Mouse (Mus musculus) adrenal gland, adult 18-20 months (tissue): ENCODE measurements around the gene Lypd4. TPM values are rescaled to one million over a fixed set of nuclear protein-coding genes. Genes with fewer than 3 reads are reported as not detected.
"Not testable (repeated sequence)": the region's sequence is repeated elsewhere in the genome, so short reads cannot be mapped to it uniquely, and the experiment has no call there.

Experiments
- DNase-seq, 2 experiments: peaks; one replicate each; pipeline ENCODE4 v3.0.0; 2021 to 2022; ENCODE audit warnings: low spot score in 2 of 2
- total RNA-seq, 2 experiments: library from RNA; stranded (reverse); gene quantifications; 1 replicate in 1 of 2; 2 replicates in 1 of 2; pipeline ENCODE4 v1.2.3; 2021

Lypd4 gene
- total RNA-seq, 2 experiments from 2014 or later: not detected

DNA sequence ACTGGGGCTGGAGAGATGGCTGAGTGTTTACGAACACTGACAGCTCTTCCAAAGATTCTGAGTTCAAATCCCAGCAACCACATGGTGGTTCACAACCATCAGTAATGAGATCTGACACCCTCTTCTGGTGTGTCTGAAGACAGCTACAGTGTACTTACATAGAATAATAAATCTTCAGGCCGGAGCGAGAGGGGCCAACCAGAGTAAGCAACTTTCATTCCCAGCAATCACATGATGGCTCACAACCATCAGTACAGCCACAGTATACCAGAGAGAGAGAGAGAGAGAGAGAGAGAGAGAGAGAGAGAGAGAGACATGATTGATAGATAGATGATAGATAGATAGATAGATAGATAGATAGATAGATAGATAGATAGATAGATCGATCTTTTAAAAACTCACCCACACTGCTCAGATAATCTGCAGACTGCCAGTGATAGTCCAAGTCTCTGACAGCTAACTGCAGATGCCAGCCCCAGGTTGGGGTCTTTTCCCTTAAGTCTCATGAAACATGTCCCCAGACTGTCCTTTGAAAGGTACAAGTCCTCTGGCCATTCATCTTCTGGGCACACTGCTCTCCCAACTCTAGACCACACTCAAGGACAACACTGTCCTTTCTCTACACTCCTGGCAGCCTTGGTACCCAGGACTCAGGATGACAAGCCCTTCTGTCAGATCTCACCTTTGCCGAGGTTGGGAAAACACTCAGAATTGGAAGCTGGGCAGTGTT is 18.0 kb downstream of the Lypd4 start:
- DNase-seq: no peak

DNA sequence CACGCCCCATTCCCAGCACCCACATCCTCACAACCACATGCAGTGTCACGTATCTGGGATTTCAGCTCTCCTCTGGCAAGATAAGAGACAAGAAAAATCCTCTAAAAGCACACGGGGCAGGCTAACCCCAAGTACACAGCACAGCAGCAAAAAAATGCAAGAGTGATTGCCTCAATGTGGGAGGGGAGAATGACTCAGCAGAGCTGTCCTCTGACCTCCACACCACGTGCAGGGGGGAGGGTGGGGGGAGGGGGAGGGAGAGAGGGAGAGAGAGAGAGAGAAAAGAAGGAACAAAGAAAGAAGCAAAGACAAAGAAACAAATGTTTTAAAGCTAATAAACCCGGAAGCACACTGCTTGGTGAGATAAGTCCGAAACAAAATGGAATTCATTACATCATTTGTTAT is 18.8 kb downstream of the Lypd4 start:
- peak in 1 of 2 experiments; percentile 18 for DNase-seq

DNA sequence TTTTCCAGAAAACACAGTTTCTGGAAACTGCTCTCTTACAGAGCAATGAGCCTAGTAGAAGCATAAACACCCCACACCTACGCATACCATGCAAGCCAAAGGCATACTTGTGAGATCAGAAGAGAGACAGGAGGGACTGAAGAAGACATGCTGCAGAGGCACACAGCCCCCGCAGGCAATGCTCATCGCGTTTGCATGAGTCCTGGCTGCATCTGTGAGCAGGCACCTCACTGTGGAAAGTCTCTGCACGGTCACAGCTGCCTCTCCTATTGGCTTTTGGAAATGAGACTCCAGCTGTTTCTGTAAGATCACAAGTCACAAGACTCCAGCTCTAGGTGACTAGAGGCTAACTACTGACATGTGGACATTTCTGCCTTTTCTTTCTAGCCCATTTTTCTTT is 19.6 kb downstream of the Lypd4 start:
- DNase-seq: no peak

DNA sequence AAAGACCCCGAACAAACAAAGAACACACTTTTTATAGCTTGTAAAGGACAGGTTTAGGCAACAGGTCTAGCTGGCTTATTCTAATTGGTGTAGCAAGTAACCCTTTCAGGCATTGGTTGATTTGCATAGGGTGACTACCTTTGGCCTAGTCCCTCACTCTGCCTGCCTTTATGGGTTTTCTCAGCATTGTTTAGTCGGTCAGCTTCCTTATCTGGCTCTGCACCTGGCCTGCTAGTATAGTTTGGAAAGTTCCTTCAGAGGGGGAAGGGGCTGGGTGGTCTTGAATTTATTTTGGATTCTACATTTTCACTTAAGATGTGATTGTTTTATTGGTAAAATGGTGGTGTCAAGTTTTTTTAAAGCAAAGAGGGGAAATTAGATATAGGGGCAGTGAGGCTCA is 23.2 kb downstream of the Lypd4 start:
- DNase-seq: not testable (repeated sequence)

DNA sequence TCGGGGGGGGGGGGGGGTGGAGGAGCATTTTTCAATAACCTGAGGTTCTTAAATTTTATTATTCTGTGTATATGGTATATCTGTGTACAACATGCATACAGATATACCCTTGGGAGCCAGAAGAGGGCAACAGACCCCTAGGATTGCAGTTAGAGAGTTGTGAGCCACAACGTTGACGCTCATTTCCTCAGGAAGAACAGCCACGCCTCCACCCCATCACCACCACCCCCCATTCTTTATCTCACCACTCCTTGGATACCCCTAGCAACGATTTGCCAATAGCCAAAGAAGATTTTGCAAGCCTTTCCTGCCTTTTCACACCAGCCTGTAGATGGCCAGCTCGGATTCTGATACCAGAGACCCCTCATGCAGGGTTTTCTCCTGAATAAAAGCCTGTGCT is 24.0 kb downstream of the Lypd4 start:
- no peak for DNase-seq

DNA sequence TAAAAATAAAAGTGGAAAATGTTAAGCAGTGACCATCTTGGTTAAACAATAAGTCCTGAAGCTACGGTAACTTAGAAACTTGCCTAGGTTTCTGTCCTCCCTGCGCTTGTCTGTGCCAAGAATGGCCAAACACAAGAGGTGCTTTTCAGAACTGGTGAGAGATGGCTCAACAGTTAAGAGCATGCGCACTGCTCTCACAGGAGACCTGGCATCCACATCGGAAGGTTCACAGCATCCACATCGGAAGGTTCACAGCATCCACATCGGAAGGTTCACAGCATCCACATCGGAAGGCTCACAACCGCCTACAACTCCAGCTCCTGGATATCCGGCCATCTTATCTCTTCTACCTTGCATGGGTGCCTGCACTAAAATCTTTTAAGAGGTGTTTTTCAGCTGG is 24.6 kb downstream of the Lypd4 start:
- DNase-seq: no peak

- no peak for DNase-seq
These were observed 25.6 kb downstream of the Lypd4 start for GRCm38 (mm10) chr7:24844144-24844543.

DNA sequence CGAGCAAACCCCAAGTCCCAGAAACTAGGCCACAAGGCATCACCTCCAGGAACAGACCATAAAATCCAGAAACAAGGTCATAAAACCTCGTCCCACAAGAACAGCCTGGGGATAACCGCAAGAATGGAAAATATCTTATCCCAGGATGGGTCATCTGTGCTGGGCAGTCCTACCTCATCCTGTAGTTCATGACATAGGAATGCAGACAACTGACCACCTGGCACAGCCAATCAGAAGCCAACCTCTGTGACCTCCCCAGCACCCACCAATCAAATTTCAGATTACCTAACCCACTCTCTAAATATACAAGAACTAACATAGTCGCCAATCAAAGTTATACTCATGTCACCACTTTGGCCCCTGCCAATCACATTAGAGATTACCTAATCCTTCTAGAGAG is 28.7 kb downstream of the Lypd4 start:
- no peak for DNase-seq

DNA sequence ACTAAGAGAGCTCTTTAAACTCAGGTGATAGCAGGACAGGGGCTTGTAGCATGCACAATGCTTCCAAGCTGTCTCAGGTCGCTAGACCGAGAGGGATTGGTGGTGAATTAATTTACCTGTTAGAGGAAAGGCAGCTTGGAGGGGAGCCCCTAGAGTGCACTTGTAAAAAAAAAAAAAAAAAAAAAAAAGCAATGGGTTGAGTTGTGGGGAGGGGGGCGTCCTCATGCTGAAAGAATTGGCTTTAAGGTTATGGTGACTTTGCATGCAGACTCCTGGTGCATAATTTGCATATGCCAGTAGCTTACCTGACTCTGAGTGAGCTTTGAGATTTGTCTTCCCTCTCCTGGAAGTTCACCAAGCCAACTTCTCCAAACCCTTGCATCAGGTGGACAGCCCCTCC is 29.4 kb downstream of the Lypd4 start:
- no peak for DNase-seq

DNA sequence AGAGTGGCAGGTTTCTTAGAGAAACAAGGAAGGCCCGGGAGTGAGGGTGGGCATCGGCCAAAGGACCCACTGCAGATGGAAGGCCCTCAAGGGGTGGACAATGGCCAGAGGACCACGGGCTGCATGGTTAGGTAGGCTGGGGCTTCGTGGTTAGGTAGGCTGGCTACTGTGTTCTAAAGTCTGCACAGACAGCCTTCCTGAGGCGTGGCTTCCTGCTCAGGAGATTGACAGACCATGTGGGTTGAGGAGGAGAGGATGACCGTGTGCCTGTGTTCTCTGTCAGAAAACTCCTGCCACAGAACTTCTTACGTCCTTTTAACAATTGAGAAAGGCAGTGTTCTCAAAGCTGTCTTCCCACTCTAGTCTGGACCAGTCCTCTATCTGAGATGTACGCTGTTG is 30.3 kb downstream of the Lypd4 start:
- no peak for DNase-seq

DNA sequence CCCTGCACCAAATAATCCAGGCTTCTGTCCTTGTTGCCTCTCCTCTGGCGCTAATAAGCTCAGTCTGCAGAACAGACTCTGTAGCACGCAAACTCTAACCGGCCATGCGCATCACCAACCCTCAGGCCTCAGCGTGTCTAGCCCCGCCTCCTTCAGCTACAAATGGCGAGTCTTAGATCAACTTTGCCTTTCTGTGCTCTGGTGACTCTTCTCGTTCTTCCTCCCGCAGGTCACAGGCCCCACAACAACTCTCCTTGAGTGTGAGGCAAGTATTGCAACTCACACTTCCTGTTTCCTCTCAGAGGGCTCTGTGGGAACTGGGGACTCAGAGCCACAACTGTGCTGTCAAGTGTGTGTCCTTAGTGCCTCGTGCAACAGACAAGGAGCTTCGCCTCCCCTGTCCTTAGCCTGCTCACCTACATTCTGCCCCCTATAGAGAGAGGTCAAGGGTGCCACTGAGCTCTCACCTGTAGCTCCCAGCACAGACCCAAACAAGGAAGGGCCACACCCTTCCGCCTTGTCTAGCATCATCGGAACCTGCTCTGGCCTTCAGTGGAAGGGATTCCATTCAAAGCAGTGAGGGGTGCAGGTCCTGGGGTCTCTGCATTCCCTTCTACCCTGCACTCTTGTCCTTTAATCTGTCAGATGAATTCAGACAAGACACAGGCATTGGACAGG is 30.9 kb downstream of the Lypd4 start:
- DNase-seq: not testable (repeated sequence)

- no peak for DNase-seq
These were observed 42.6 kb downstream of the Lypd4 start for GRCm38 (mm10) chr7:24827181-24827580.

- DNase-seq: no peak
These were observed 45.3 kb downstream of the Lypd4 start for GRCm38 (mm10) chr7:24824452-24824851.

GRCm38 (mm10) chr7:24817502-24817901 is 52.2 kb downstream of the Lypd4 start:
- DNase-seq: peak; percentile 70

Other genes with a start within 250 kb of the Lypd4 start
- gene Lypd3, start 233.4 kb downstream of the Lypd4 start, total RNA-seq: under 1 TPM in 1 of 2 experiments, not detected in 1; 0.50 TPM
- gene Tex101, start 193.3 kb downstream of the Lypd4 start, total RNA-seq: not detected
- gene BC049730, start 160.7 kb downstream of the Lypd4 start, total RNA-seq: not detected
- not detected for gene Gm4763, start 143.0 kb downstream of the Lypd4 start, total RNA-seq
- gene Cd177, start 109.6 kb downstream of the Lypd4 start, total RNA-seq: under 1 TPM in 1 of 2 experiments, not detected in 1; 0.19 TPM
- not detected for gene Ceacam10, start 92.7 kb downstream of the Lypd4 start, total RNA-seq
- gene Gm9844, start 7.7 kb downstream of the Lypd4 start, total RNA-seq: not detected
- not detected for gene Dmrtc2, start 116 bp upstream of the Lypd4 start, total RNA-seq
- 100 to 1,000 TPM; 871 to 959 TPM for gene Rps19, start 14.4 kb upstream of the Lypd4 start, total RNA-seq
- 1 to 10 TPM in 1 of 2 experiments, under 1 TPM in 1; 0.74 to 1.0 TPM for gene Cd79a, start 27.4 kb upstream of the Lypd4 start, total RNA-seq
- 10 to 100 TPM; 83.2 to 85.5 TPM for gene Arhgef1, start 33.0 kb upstream of the Lypd4 start, total RNA-seq
- gene Gm4881, start 74.6 kb upstream of the Lypd4 start, total RNA-seq: not detected
- 100 to 1,000 TPM; 343 to 378 TPM for gene Rabac1, start 102.8 kb upstream of the Lypd4 start, total RNA-seq
- 100 to 1,000 TPM in 1 of 2 experiments, 10 to 100 TPM in 1; 30.2 to 121 TPM for gene Atp1a3, start 136.0 kb upstream of the Lypd4 start, total RNA-seq
- gene Grik5, start 202.4 kb upstream of the Lypd4 start, total RNA-seq: 10 to 100 TPM; 15.3 to 17.2 TPM
- 10 to 100 TPM; 18.6 to 19.6 TPM for gene Zfp574, start 202.6 kb upstream of the Lypd4 start, total RNA-seq